Mouse (Mus musculus) hindbrain, embryonic 16.5 days (tissue): Measurements from ENCODE around the gene Cd44. TPM values are rescaled to one million over a fixed set of nuclear protein-coding genes. Genes with fewer than 3 reads are reported as not detected.
A peak's percentile ranks its signal among the peaks of the same experiment; 100 is the strongest.

Source experiments
- ATAC-seq: fragments of 200-750 bp; cut with Nextera tagmentation; 2 replicates; pipeline ENCODE4 v1.8.0; 2017; ENCODE audit warnings: moderate TSS enrichment, moderate library complexity
- H3K27ac ChIP-seq: fragments of 300-500 bp; sonication (generic); 2 replicates; pipeline ENCODE4 v1.5.1; 2014; ENCODE audit warnings: low read depth, mild to moderate bottlenecking, control low read depth, low read length, moderate library complexity
- H3K27me3 ChIP-seq: fragments of 300-500 bp; sonication (generic); replicated peaks from 2 replicates; pipeline ENCODE4 v1.6.1; 2014; ENCODE audit warnings: low read length; ENCODE audit not compliant: control insufficient read depth, insufficient read depth
- H3K36me3 ChIP-seq: fragments of 300-500 bp; sonication (generic); 2 replicates; pipeline ENCODE4 v1.6.1; 2014; ENCODE audit warnings: mild to moderate bottlenecking, low read length, moderate library complexity, mixed read lengths; ENCODE audit not compliant: control insufficient read depth, insufficient read depth
- H3K4me1 ChIP-seq: fragments of 300-500 bp; sonication (generic); 2 replicates; pipeline ENCODE4 v1.6.1; 2014; ENCODE audit warnings: low read depth, low read length; ENCODE audit not compliant: control insufficient read depth, insufficient read depth
- H3K4me2 ChIP-seq: fragments of 300-500 bp; sonication (generic); 2 replicates; pipeline ENCODE4 v1.6.1; 2014; ENCODE audit warnings: mild to moderate bottlenecking, low read length, control low read depth, moderate library complexity
- H3K4me3 ChIP-seq: fragments of 300-500 bp; sonication (generic); 2 replicates; pipeline ENCODE4 v1.5.1; 2014; ENCODE audit warnings: mild to moderate bottlenecking, low read length, control low read depth, moderate library complexity
- H3K9ac ChIP-seq: fragments of 300-500 bp; sonication (generic); 2 replicates; pipeline ENCODE4 v1.6.1; 2014; ENCODE audit warnings: low read depth, mild to moderate bottlenecking, control low read depth, low read length, moderate library complexity
- H3K9me3 ChIP-seq: fragments of 300-500 bp; sonication (generic); 2 replicates; pipeline ENCODE4 v1.6.1; 2014; ENCODE audit warnings: mild to moderate bottlenecking, low read length, moderate library complexity; ENCODE audit not compliant: control insufficient read depth
- WGBS: fragments of 180-500 bp; shearing (Covaris S2); extraction: QIAGEN DNeasy Blood & Tissue Kit; methylation state at CpG from one replicate; pipeline ENCODE4 v1.1.7; 2014; 5-methylcytosine and 5-hydroxymethylcytosine counted together
- polyA plus RNA-seq: library from polyadenylated mRNA; unstranded; fragments of >200 nt; fragmentation: Nextera tagmentation; extraction: Ambion mirVana; gene quantifications from 2 replicates; pipeline ENCODE4 v1.2.1, GENCODE M21; 2015

Gene Cd44
- polyA plus RNA-seq, 1 experiment from 2014 or later, result 4.7 TPM

GRCm38 (mm10) chr2:102886306-102886935 lies 15.0 kb downstream of the Cd44 start:
- H3K27me3 ChIP-seq, result no peaks in the 10 kb centered on the region
- H3K36me3 ChIP-seq, result no peaks in the 10 kb centered on the region
- H3K4me1 ChIP-seq, result peaks cover 5% of the 10 kb centered on the region; the same call in 1 of the 2 replicates
- WGBS, result 91% methylated on average over 6 of the region's 6 CpGs
- H3K27ac ChIP-seq, result no peak overlapping the region
- no peak for ATAC-seq
- H3K9ac ChIP-seq, result no peak overlapping the region
- no peaks in the 10 kb centered on the region for H3K9me3 ChIP-seq
- H3K4me2 ChIP-seq, result no peak overlapping the region
- no peak overlapping the region for H3K4me3 ChIP-seq

- Histone ChIP-seq H3K9me3 (no peaks in the 10 kb centered on the region), H3K36me3 (no peaks in the 10 kb centered on the region), H3K4me3 (no peak overlapping the region), H3K4me2 (no peak overlapping the region), H3K27ac (no peak overlapping the region; the same call in 1 of the 2 replicates), H3K9ac (peak overlapping the region; percentile 9; the same call in 1 of the 2 replicates), H3K27me3 (no peaks in the 10 kb centered on the region), H3K4me1 (peaks cover 5% of the 10 kb centered on the region; the same call in 1 of the 2 replicates)
- no peak for ATAC-seq
- WGBS, result 47% methylated on average over 6 of the region's 6 CpGs
Measured at GRCm38 (mm10) chr2:102882597-102883272, 18.7 kb downstream of the Cd44 start.

GRCm38 (mm10) chr2:102882004-102882588 lies 19.4 kb downstream of the Cd44 start:
- peak overlapping the region; percentile 9; the same call in 1 of the 2 replicates for H3K9ac ChIP-seq
- WGBS, result 64% methylated on average over 8 of the region's 8 CpGs
- no peak overlapping the region for H3K4me3 ChIP-seq
- no peak overlapping the region; the same call in 1 of the 2 replicates for H3K27ac ChIP-seq
- H3K4me1 ChIP-seq, result peaks cover 5% of the 10 kb centered on the region; the same call in 1 of the 2 replicates
- no peaks in the 10 kb centered on the region for H3K36me3 ChIP-seq
- H3K9me3 ChIP-seq, result no peaks in the 10 kb centered on the region
- H3K27me3 ChIP-seq, result no peaks in the 10 kb centered on the region
- H3K4me2 ChIP-seq, result no peak overlapping the region
- ATAC-seq, result no peak

GRCm38 (mm10) chr2:102878513-102878912 lies 23.0 kb downstream of the Cd44 start:
- ATAC-seq, result no peak
- Histone ChIP-seq H3K36me3 (no peaks in the 10 kb centered on the region), H3K27ac (no peak overlapping the region), H3K4me3 (no peak overlapping the region), H3K27me3 (no peaks in the 10 kb centered on the region), H3K9ac (no peak overlapping the region), H3K9me3 (no peaks in the 10 kb centered on the region), H3K4me1 (peaks cover 5% of the 10 kb centered on the region; the same call in 1 of the 2 replicates), H3K4me2 (no peak overlapping the region)
- WGBS, result 46% methylated on average over 2 of the region's 2 CpGs

- ATAC-seq, result no peak
- 90% methylated on average over 4 of the region's 4 CpGs for WGBS
- Histone ChIP-seq H3K9me3 (no peaks in the 10 kb centered on the region), H3K4me3 (no peak overlapping the region), H3K27ac (no peak overlapping the region), H3K4me1 (0 out of 2 replicates have a peak, but pooled peaks cover 2% of the 10 kb centered on the region), H3K9ac (no peak overlapping the region), H3K4me2 (no peak overlapping the region), H3K27me3 (no peaks in the 10 kb centered on the region), H3K36me3 (no peaks in the 10 kb centered on the region)
Measured at GRCm38 (mm10) chr2:102877463-102877862, 24.0 kb downstream of the Cd44 start.

- no peak overlapping the region for H3K4me2 ChIP-seq
- H3K36me3 ChIP-seq, result no peaks in the 10 kb centered on the region
- H3K27me3 ChIP-seq, result no peaks in the 10 kb centered on the region
- H3K27ac ChIP-seq, result no peak overlapping the region
- no peaks in the 10 kb centered on the region for H3K9me3 ChIP-seq
- no peak for ATAC-seq
- WGBS, result 74% methylated on average over 1 of the region's 1 CpGs
- no peak overlapping the region for H3K9ac ChIP-seq
- no peak overlapping the region for H3K4me3 ChIP-seq
- H3K4me1 ChIP-seq, result no peaks in the 10 kb centered on the region
Measured at GRCm38 (mm10) chr2:102876141-102876540, 25.3 kb downstream of the Cd44 start.

GRCm38 (mm10) chr2:102873848-102874247 lies 27.6 kb downstream of the Cd44 start:
- Histone ChIP-seq H3K9ac (no peak overlapping the region), H3K27ac (no peak overlapping the region), H3K9me3 (no peaks in the 10 kb centered on the region), H3K4me2 (no peak overlapping the region), H3K4me1 (no peaks in the 10 kb centered on the region), H3K27me3 (no peaks in the 10 kb centered on the region), H3K4me3 (no peak overlapping the region), H3K36me3 (no peaks in the 10 kb centered on the region)
- 45% methylated on average over 4 of the region's 4 CpGs for WGBS
- ATAC-seq, result peak; percentile 37; the same call in 1 of the 2 replicates

- no peak for ATAC-seq
- Histone ChIP-seq H3K36me3 (no peaks in the 10 kb centered on the region), H3K27me3 (no peaks in the 10 kb centered on the region), H3K4me2 (no peak overlapping the region), H3K4me3 (no peak overlapping the region), H3K9me3 (no peaks in the 10 kb centered on the region), H3K4me1 (no peaks in the 10 kb centered on the region), H3K9ac (no peak overlapping the region), H3K27ac (no peak overlapping the region)
- WGBS, result 83% methylated on average over 4 of the region's 4 CpGs
Measured at GRCm38 (mm10) chr2:102873194-102873593, 28.3 kb downstream of the Cd44 start.

- ATAC-seq, result no peak
- 94% methylated on average over 2 of the region's 2 CpGs for WGBS
Measured at GRCm38 (mm10) chr2:102872436-102872835, 29.0 kb downstream of the Cd44 start.

More at GRCm38 (mm10) chr2:102872436-102872835, 29.0 kb downstream of the Cd44 start:
- Histone ChIP-seq H3K4me1 (no peaks in the 10 kb centered on the region), H3K9me3 (no peaks in the 10 kb centered on the region), H3K9ac (no peak overlapping the region), H3K27me3 (no peaks in the 10 kb centered on the region), H3K27ac (no peak overlapping the region), H3K4me3 (no peak overlapping the region), H3K36me3 (no peaks in the 10 kb centered on the region), H3K4me2 (no peak overlapping the region)
